Mouse (Mus musculus): ENCODE data around the gene Cstf3. TPM values are rescaled to one million over a fixed set of nuclear protein-coding genes. Genes with fewer than 3 reads are reported as not detected.

The Cstf3 gene
- polyA plus RNA-seq, 2 experiments = 52.2 to 52.9 TPM

DNA sequence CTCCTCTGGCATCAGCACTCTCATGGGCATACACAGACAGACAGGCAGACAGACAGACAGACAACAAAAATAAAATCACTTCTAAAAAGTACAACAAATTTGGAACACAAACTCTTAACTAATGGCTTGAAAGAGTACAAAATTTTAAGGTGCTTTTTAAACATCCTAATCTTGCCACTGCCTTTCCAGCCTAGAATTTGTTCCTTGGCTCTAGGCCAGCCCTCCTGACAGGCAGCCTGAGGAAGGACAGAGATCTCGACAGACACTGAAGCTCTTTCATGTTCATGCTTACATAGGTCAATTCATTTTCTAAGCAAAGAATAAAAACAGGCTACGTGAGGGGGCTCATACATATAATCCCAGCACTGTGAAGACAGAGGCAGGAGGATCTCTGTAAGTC is 102.2 kb downstream of the Cstf3 start:
- no peak overlapping the region for H3K27ac ChIP-seq (replicated peaks; ENCODE audit: low read depth, low read length)
- no peak for TF ChIP-seq POLR2A (IDR thresholded peaks at IDR 0.05; ENCODE audit: borderline replicate concordance, extremely low read depth, insufficient read depth, insufficient read length)
- WGBS = 75% methylated on average over 2 of the region's 2 CpGs
- no peaks in the 10 kb centered on the region for H3K27me3 ChIP-seq (ENCODE audit: control insufficient read depth, insufficient read depth, low read length)
- H3K4me1 ChIP-seq (ENCODE audit: control insufficient read depth, insufficient read depth, low read length) = no peaks in the 10 kb centered on the region
- no peak overlapping the region for H3K9ac ChIP-seq (ENCODE audit: low read depth, low read length, severe bottlenecking)
- DNase-seq (ENCODE audit: low spot score) (no peak), ATAC-seq (ENCODE audit: low FRiP score, low read depth) (no peak)
- H3K36me3 ChIP-seq (ENCODE audit: control insufficient read depth, insufficient read depth, low read length) = peaks cover 13% of the 10 kb centered on the region
- no peak overlapping the region for H3K4me2 ChIP-seq (replicated peaks; ENCODE audit: low read depth, low read length, severe bottlenecking)
- no peak overlapping the region for H3K4me3 ChIP-seq (replicated peaks; ENCODE audit: low read length)
- no peaks in the 10 kb centered on the region for H3K9me3 ChIP-seq (ENCODE audit: control insufficient read depth, low read length)

DNA sequence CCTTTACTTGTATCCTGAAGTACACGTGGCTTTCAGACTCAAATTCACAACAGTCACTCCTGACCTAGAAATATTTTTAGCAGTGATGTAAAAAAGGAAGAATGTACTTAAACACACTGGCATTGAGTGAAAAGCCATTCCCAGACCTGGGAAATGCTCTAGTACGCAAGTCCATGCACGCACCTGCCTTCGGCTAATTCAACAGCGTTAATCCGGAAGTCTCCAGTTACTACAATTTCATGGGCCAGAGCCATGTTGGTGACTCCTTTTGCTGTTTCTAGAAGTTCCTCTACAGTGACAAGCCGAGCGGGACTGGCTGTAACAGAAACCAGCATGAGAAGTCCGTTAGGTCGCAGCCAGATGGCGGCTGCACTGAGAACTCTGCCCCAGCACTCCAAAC is 109.3 kb downstream of the Cstf3 start:
- no peak overlapping the region for H3K27ac ChIP-seq (replicated peaks; ENCODE audit: low read depth, low read length)
- H3K27me3 ChIP-seq (ENCODE audit: control insufficient read depth, insufficient read depth, low read length) = no peaks in the 10 kb centered on the region
- no peaks in the 10 kb centered on the region for H3K4me1 ChIP-seq (ENCODE audit: control insufficient read depth, insufficient read depth, low read length)
- 57% methylated on average over 11 of the region's 11 CpGs for WGBS
- no peak overlapping the region for H3K9ac ChIP-seq (ENCODE audit: low read depth, low read length, severe bottlenecking)
- no peak for ATAC-seq (ENCODE audit: low FRiP score, low read depth)
- no peak for TF ChIP-seq POLR2A (IDR thresholded peaks at IDR 0.05; ENCODE audit: borderline replicate concordance, extremely low read depth, insufficient read depth, insufficient read length)
- no peak overlapping the region for H3K4me3 ChIP-seq (replicated peaks; ENCODE audit: low read length)
- H3K36me3 ChIP-seq (ENCODE audit: control insufficient read depth, insufficient read depth, low read length) = peaks cover 7% of the 10 kb centered on the region
- peak; percentile 42 for DNase-seq (ENCODE audit: low spot score)
- no peak overlapping the region for H3K4me2 ChIP-seq (replicated peaks; ENCODE audit: low read depth, low read length, severe bottlenecking)
- no peaks in the 10 kb centered on the region for H3K9me3 ChIP-seq (ENCODE audit: control insufficient read depth, low read length)

- no peaks in the 10 kb centered on the region for H3K4me1 ChIP-seq (ENCODE audit: control insufficient read depth, insufficient read depth, low read length)
- H3K27me3 ChIP-seq (ENCODE audit: control insufficient read depth, insufficient read depth, low read length) = no peaks in the 10 kb centered on the region
- H3K9ac ChIP-seq (ENCODE audit: low read depth, low read length, severe bottlenecking) = no peak overlapping the region
- no peaks in the 10 kb centered on the region for H3K9me3 ChIP-seq (ENCODE audit: control insufficient read depth, low read length)
- WGBS = 66% methylated on average over 3 of the region's 3 CpGs
- ATAC-seq (ENCODE audit: low FRiP score, low read depth) (no peak), DNase-seq (ENCODE audit: low spot score) (no peak)
- H3K4me2 ChIP-seq (replicated peaks; ENCODE audit: low read depth, low read length, severe bottlenecking) = no peak overlapping the region
- no peak overlapping the region for H3K27ac ChIP-seq (replicated peaks; ENCODE audit: low read depth, low read length)
- no peak for TF ChIP-seq POLR2A (IDR thresholded peaks at IDR 0.05; ENCODE audit: borderline replicate concordance, extremely low read depth, insufficient read depth, insufficient read length)
- H3K4me3 ChIP-seq (replicated peaks; ENCODE audit: low read length) = no peak overlapping the region
- H3K36me3 ChIP-seq (ENCODE audit: control insufficient read depth, insufficient read depth, low read length) = peaks cover 23% of the 10 kb centered on the region
Observed at GRCm38 (mm10) chr2:104703158-104703557, 112.8 kb downstream of the Cstf3 start.

- 87% methylated on average over 3 of the region's 3 CpGs for WGBS
- Histone ChIP-seq H3K9ac (ENCODE audit: low read depth, low read length, severe bottlenecking) (no peak overlapping the region), H3K9me3 (ENCODE audit: control insufficient read depth, low read length) (no peaks in the 10 kb centered on the region), H3K27me3 (ENCODE audit: control insufficient read depth, insufficient read depth, low read length) (no peaks in the 10 kb centered on the region), H3K27ac (replicated peaks; ENCODE audit: low read depth, low read length) (no peak overlapping the region), H3K4me2 (replicated peaks; ENCODE audit: low read depth, low read length, severe bottlenecking) (no peak overlapping the region), H3K4me3 (replicated peaks; ENCODE audit: low read length) (no peak overlapping the region), H3K4me1 (ENCODE audit: control insufficient read depth, insufficient read depth, low read length) (no peaks in the 10 kb centered on the region), H3K36me3 (ENCODE audit: control insufficient read depth, insufficient read depth, low read length) (peaks cover 23% of the 10 kb centered on the region)
- TF ChIP-seq POLR2A (IDR thresholded peaks at IDR 0.05; ENCODE audit: borderline replicate concordance, extremely low read depth, insufficient read depth, insufficient read length) = no peak
- ATAC-seq (ENCODE audit: low FRiP score, low read depth) (no peak), DNase-seq (ENCODE audit: low spot score) (no peak)
Observed at GRCm38 (mm10) chr2:104704355-104704754, 114.0 kb downstream of the Cstf3 start.

DNA sequence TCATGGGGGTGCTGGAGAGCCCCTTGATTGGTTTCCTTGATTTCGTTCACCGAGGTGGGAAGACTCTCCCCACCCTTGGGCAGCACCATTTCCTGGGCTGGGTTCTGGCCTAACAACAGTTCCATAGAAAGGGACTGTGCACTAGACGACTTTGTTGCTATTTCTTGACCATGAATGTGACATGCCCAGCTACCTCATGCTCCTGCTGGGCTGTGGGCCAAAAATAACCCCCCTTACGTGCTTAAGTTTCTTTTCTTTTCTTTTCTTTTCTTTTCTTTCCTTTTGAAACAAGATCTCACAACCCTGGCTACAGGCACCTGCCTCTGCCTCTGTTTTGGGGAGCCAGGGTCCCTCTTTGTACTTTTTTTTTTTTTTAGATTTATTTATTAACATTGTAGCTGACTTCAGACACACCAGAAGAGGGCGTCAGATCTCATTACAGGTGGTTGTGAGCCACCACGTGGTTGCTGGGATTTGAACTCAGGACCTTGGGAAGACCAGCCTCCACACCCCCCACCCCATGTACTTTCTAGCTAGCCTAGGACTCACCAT is 119.5 kb downstream of the Cstf3 start:
- 64% methylated on average over 6 of the region's 6 CpGs for WGBS
- Histone ChIP-seq H3K9me3 (ENCODE audit: control insufficient read depth, low read length) (no peaks in the 10 kb centered on the region), H3K27me3 (ENCODE audit: control insufficient read depth, insufficient read depth, low read length) (no peaks in the 10 kb centered on the region), H3K9ac (ENCODE audit: low read depth, low read length, severe bottlenecking) (no peak overlapping the region), H3K4me2 (replicated peaks; ENCODE audit: low read depth, low read length, severe bottlenecking) (no peak overlapping the region), H3K4me1 (ENCODE audit: control insufficient read depth, insufficient read depth, low read length) (peaks cover 13% of the 10 kb centered on the region), H3K36me3 (ENCODE audit: control insufficient read depth, insufficient read depth, low read length) (peaks cover 18% of the 10 kb centered on the region), H3K27ac (replicated peaks; ENCODE audit: low read depth, low read length) (no peak overlapping the region), H3K4me3 (replicated peaks; ENCODE audit: low read length) (no peak overlapping the region)
- ATAC-seq (ENCODE audit: low FRiP score, low read depth) (no peak), DNase-seq (ENCODE audit: low spot score) (no peak)
- TF ChIP-seq POLR2A (IDR thresholded peaks at IDR 0.05; ENCODE audit: borderline replicate concordance, extremely low read depth, insufficient read depth, insufficient read length) = no peak
